Mouse (Mus musculus) lung, adult 2 months (tissue): ENCODE results near the gene Zfp189. TPM values are rescaled to one million over a fixed set of nuclear protein-coding genes. Genes with fewer than 3 reads are reported as not detected.
A peak's percentile ranks its signal among the peaks of the same experiment; 100 is the strongest.

ENCODE experiments used
- DNase-seq: peaks from one replicate; pipeline ENCODE4 v3.0.0; 2022
- H3K4me1 ChIP-seq: fragments of 200-500 bp; 2 replicates; pipeline ENCODE4 v1.6.1; 2011; ENCODE audit warnings: low read length; ENCODE audit not compliant: control insufficient read depth, insufficient read depth
- H3K4me3 ChIP-seq: fragments of 200-500 bp; replicated peaks from 2 replicates; pipeline ENCODE3; 2011; ENCODE audit warnings: low read depth, mild to moderate bottlenecking, control low read depth, low read length; ENCODE audit errors: extremely low read depth
- CTCF ChIP-seq: fragments of 200-500 bp; IDR thresholded peaks from 2 replicates; pipeline ENCODE4 v1.5.1; 2011; ENCODE audit warnings: mild to moderate bottlenecking, low read length, control low read depth; ENCODE audit not compliant: insufficient read depth
- POLR2A ChIP-seq: fragments of 200-500 bp; IDR thresholded peaks from 2 replicates; pipeline ENCODE4 v1.6.1; 2011; ENCODE audit warnings: low read depth, mild to moderate bottlenecking, control low read depth, low read length, borderline replicate concordance; ENCODE audit errors: extremely low read depth
- WGBS: fragments of 180-500 bp; shearing (Covaris S2); methylation state at CpG from one replicate; pipeline ENCODE4 v1.1.7; 2018; 5-methylcytosine and 5-hydroxymethylcytosine counted together
- polyA plus RNA-seq: library from polyadenylated mRNA; depleted of rRNA; stranded (reverse); fragments of >200 nt; gene quantifications from 2 replicates; pipeline ENCODE4 v1.2.3, GENCODE M21; 2012; rRNA removed

The Zfp189 gene
- polyA plus RNA-seq, 1 experiment, result 1.1 TPM

GRCm38 (mm10) chr4:49557375-49557774 lies 36.4 kb downstream of the Zfp189 start:
- 93% methylated on average over 7 of the region's 7 CpGs for WGBS

GRCm38 (mm10) chr4:49558181-49558580 lies 37.2 kb downstream of the Zfp189 start:
- no peak overlapping the region for H3K4me3 ChIP-seq
- WGBS, result 42% methylated on average over 2 of the region's 2 CpGs
- H3K4me1 ChIP-seq, result no peaks in the 10 kb centered on the region

More at GRCm38 (mm10) chr4:49557375-49557774, 36.4 kb downstream of the Zfp189 start:
- no peak for DNase-seq
- TF ChIP-seq POLR2A (no peak), CTCF (no peak)
- Histone ChIP-seq H3K4me1 (no peaks in the 10 kb centered on the region), H3K4me3 (no peak overlapping the region)

GRCm38 (mm10) chr4:49559915-49560772 lies 39.2 kb downstream of the Zfp189 start:
- DNase-seq, result no peak

More at GRCm38 (mm10) chr4:49558181-49558580, 37.2 kb downstream of the Zfp189 start:
- TF ChIP-seq CTCF, result no peak
- TF ChIP-seq POLR2A, result no peak
- no peak for DNase-seq

GRCm38 (mm10) chr4:49567613-49568012 lies 46.6 kb downstream of the Zfp189 start:
- TF ChIP-seq CTCF (peak; percentile 46; the same call in 1 of the 2 replicates), POLR2A (no peak)
- 19% methylated on average over 3 of the region's 3 CpGs for WGBS
- DNase-seq, result peak; percentile 42
- no peaks in the 10 kb centered on the region for H3K4me1 ChIP-seq
- no peak overlapping the region for H3K4me3 ChIP-seq

More at GRCm38 (mm10) chr4:49559915-49560772, 39.2 kb downstream of the Zfp189 start:
- no peaks in the 10 kb centered on the region for H3K4me1 ChIP-seq
- no peak for TF ChIP-seq CTCF
- TF ChIP-seq POLR2A, result no peak
- no peak overlapping the region for H3K4me3 ChIP-seq
- 58% methylated on average over 20 of the region's 20 CpGs for WGBS

GRCm38 (mm10) chr4:49572194-49572593 lies 51.2 kb downstream of the Zfp189 start:
- H3K4me3 ChIP-seq, result no peak overlapping the region
- no peaks in the 10 kb centered on the region for H3K4me1 ChIP-seq
- 71% methylated on average over 4 of the region's 4 CpGs for whole genome bisulfite sequencing
- DNase-seq, result no peak
- TF ChIP-seq CTCF (no peak), POLR2A (no peak)

Other genes starting within 250 kb of the Zfp189 start
- not detected in 2 replicates for gene Acnat2, start 113.0 kb upstream of the Zfp189 start, polyA plus RNA-seq
- gene Acnat1, start 47.3 kb upstream of the Zfp189 start, polyA plus RNA-seq, result 0.29 TPM in 1 of 2 replicates, not detected in the other
- gene Baat, start 14.6 kb upstream of the Zfp189 start, polyA plus RNA-seq, result 0.06 TPM in 1 of 2 replicates, not detected in the other
- gene Mrpl50, start 83 bp upstream of the Zfp189 start, polyA plus RNA-seq, result 2.3 and 4.5 TPM in 2 replicates
- 0.48 and 1.9 TPM in 2 replicates for gene Aldob, start 28.4 kb downstream of the Zfp189 start, polyA plus RNA-seq
- gene Tmem246, start 76.7 kb downstream of the Zfp189 start, polyA plus RNA-seq, result 51.7 and 52.8 TPM in 2 replicates
- gene Rnf20, start 110.8 kb downstream of the Zfp189 start, polyA plus RNA-seq, result 19.7 and 25.5 TPM in 2 replicates
- gene Ppp3r2, start 160.8 kb downstream of the Zfp189 start, polyA plus RNA-seq, result 0.03 TPM in 1 of 2 replicates, not detected in the other